ENCODE assay signal across 31 mouse cellular contexts in genomic region chr2:113527688-113528087, GRCm38 (mm10).
"Had no signal": no experiment of that assay in that cellular context is flagged by ENCODE, and none has a peak within 500 bp of the region (broad histone marks: within the 10 kb centered on the region; RNA-seq: fewer than 3 reads in every experiment).

No protein-coding gene starts in this region.

- H3K9me3 ChIP-seq: heart, embryonic 10.5 days; heart, embryonic 12.5 days; heart, embryonic 13.5 days; heart, embryonic 15.5 days; hindbrain, embryonic 10.5 days; hindbrain, embryonic 12.5 days; hindbrain, embryonic 13.5 days; hindbrain, embryonic 15.5 days; intestine, embryonic 15.5 days; kidney, embryonic 15.5 days had no signal

- H3K27ac ChIP-seq: heart, embryonic 10.5 days; heart, embryonic 13.5 days; heart, embryonic 15.5 days; hindbrain, embryonic 10.5 days; hindbrain, embryonic 12.5 days; hindbrain, embryonic 13.5 days; hindbrain, embryonic 14.5 days; hindbrain, embryonic 15.5 days; hindbrain, postnatal 0 days; intestine, embryonic 15.5 days; kidney, embryonic 15.5 days; kidney, postnatal 0 days; layer of hippocampus, adult 2 months; left cerebral cortex, adult 2 months had no signal

- H3K4me3 ChIP-seq: heart, embryonic 10.5 days; heart, embryonic 12.5 days; heart, embryonic 13.5 days; heart, embryonic 15.5 days; hindbrain, embryonic 10.5 days; hindbrain, embryonic 12.5 days; hindbrain, embryonic 13.5 days; hindbrain, embryonic 15.5 days; intestine, embryonic 15.5 days; kidney, embryonic 15.5 days; layer of hippocampus, adult 2 months; left cerebral cortex, adult 2 months had no signal

- H3K4me1 ChIP-seq: heart, embryonic 10.5 days; heart, embryonic 12.5 days; heart, embryonic 13.5 days; heart, embryonic 15.5 days; hindbrain, embryonic 10.5 days; hindbrain, embryonic 12.5 days; hindbrain, embryonic 13.5 days; hindbrain, embryonic 15.5 days; intestine, embryonic 15.5 days; kidney, embryonic 15.5 days had no signal

- DNase-seq: heart, postnatal 10 days; heart, postnatal 14 days; heart, postnatal 36 days; kidney, adult 11 months; kidney, adult 18-20 months; kidney, adult 2 months; kidney, adult 8-10 months; kidney, adult 9 months; kidney, postnatal 10 days; kidney, postnatal 14 days; kidney, postnatal 25 days; kidney, postnatal 36 days; kidney, postnatal 4 days; layer of hippocampus, adult 9-11 months; layer of hippocampus, postnatal 36 days had no signal

- H3K27me3 ChIP-seq: heart, embryonic 12.5 days; heart, embryonic 13.5 days; heart, embryonic 15.5 days; hindbrain, embryonic 12.5 days; hindbrain, embryonic 13.5 days; hindbrain, embryonic 15.5 days; intestine, embryonic 15.5 days; kidney, embryonic 15.5 days had no signal

- H3K4me2 ChIP-seq: heart, embryonic 11.5 days; heart, embryonic 12.5 days; heart, embryonic 13.5 days; heart, embryonic 15.5 days; hindbrain, embryonic 12.5 days; hindbrain, embryonic 13.5 days; hindbrain, embryonic 14.5 days; hindbrain, embryonic 15.5 days; intestine, embryonic 15.5 days; kidney, embryonic 15.5 days had no signal

- H3K9ac ChIP-seq: heart, embryonic 12.5 days; heart, embryonic 13.5 days; heart, embryonic 15.5 days; hindbrain, embryonic 12.5 days; hindbrain, embryonic 13.5 days; hindbrain, embryonic 14.5 days; hindbrain, embryonic 15.5 days; intestine, embryonic 15.5 days; kidney, embryonic 15.5 days had no signal

- H3K36me3 ChIP-seq: heart, embryonic 10.5 days; heart, embryonic 12.5 days; heart, embryonic 13.5 days; heart, embryonic 15.5 days; hindbrain, embryonic 10.5 days; hindbrain, embryonic 12.5 days; hindbrain, embryonic 13.5 days; hindbrain, embryonic 15.5 days; intestine, embryonic 15.5 days had no signal
